Mouse (Mus musculus) ovary, postnatal 14 days (tissue): ENCODE measurements around the gene Nos1ap.

Experiments
- DNase-seq: peaks from one replicate; pipeline ENCODE4 v3.0.0; 2022; ENCODE audit warnings: low spot score

Nos1ap gene

DNA sequence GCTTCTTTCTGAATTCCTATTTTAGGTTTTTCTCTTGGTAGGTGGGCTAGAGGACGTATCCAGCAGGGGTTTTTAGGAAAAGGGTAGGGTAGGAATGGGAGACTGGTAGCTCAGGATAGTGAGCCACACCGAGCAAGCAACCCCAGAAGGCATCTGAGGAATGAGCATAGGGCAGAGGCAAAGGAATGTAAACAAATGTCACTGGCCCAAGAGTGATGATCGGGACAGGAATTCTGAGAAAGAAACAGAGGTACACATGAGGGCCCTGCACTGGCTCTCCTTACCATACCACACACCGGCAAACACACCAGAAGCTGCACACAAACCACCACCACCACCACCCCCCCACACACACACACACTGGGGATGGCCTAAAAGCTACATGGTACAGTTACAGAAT lies 132.0 kb downstream of the Nos1ap start:
- DNase-seq: no peak

DNA sequence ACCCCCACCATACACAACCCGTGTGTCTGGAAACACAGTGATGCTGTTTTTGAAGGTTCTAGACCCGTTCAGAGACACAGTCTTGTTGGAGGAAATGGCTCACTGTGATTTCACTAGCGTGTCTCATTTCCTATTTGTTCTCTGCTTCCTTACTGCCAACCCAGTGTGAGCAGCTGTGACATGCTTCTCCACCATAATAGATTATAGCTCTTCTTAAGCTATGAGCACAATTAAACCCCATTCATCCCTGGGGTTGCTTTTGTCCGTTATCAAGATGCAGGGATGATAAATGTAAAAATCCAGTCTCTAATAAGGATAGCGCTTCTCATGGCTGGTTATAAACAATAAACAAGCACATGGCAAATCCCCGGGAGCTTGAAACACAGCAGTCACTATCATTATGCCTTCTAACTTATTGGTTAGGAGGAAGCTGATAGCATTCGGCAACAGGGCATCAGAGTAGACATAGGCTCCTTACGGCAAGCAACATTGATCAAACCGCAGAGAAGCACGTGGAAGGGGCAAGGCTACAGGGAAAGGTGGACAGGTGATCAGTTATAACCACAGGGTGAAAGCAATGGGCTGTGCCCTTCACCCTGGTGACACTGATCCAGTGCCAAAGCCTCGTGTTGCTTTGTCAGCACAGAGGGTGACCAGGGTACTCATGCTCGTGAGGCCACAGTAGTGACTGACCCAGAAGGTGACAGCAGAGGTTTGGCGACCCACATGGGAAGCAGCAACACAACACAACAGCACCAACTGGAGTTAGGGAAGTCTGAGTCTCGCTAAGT lies 133.6 kb downstream of the Nos1ap start:
- DNase-seq: no peak

DNA sequence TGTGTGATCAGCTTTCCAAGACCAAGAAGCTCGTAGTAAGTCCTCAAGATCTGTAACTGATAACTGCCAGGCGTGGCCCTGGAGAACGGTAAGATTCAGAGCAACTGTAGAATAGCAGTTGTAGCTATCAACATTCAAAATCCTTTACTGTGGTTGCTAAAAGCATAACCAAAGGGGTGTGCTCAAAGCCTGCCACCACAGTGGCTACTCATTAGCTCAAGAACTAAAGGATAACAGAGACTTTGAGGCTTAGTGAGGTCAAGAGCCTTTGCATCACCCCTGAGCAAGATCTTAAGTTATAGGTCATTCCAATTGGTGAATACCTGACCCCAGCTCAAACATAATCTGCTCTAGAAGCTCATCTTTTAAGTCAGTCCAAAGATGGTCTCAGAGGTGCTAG lies 134.3 kb downstream of the Nos1ap start:
- DNase-seq: no peak

DNA sequence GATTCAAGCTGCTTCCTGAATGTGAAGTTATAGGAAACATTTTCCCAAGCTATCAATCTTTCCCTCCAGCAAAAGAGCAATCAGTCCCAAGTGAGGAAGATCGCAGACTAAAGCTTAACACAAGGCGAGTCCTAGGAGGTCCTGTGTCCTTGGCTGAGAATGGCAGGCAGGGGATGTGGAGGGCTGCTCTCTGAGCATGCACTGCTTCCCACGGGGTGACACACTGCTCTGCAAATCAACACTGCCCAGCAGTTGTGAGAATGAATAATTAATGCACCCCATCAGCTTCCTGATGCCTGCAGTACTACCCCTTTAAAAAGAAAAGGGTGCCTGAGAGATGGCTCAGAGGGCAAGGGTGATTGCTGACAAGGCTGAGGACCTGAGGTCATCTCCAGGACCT lies 136.2 kb downstream of the Nos1ap start:
- no peak for DNase-seq

DNA sequence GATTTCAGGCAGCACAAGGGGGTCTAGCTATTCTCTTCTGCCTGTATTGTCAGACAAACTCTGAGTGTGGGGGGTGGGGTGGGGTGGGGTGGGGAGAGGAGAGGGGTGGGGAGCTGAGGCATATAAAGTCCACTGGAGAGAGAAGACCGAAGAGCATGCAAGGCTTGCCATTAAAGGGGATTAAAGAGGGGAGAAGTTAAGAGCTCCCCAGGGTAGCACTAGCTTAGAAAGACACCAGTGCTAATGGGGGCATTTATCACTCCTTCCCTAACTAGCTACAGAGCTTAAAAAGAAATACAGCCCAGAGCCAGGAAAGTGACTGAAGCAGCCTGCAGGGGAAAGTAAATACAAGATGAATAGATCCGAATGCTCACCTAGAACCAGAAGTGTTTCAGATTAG lies 141.4 kb downstream of the Nos1ap start:
- DNase-seq: no peak

DNA sequence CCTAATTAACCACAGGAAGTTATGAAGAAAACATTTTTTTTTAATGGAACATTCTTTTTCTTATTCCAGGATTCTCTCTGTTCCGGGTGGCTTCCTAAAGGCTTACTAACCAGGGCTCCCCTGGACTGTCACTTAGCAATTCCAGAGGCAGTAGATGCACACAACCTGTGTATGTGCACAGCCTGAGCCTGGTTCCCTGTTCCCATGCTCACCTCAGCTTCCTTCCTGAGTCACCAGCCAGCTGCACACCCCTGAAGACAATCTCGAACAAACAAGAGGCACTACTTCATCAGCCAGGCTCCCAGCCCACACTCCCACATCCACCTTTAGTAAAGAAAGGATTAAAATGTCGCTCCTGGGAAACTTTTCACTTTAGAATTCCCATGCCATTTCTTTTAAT lies 144.2 kb downstream of the Nos1ap start:
- DNase-seq: no peak

DNA sequence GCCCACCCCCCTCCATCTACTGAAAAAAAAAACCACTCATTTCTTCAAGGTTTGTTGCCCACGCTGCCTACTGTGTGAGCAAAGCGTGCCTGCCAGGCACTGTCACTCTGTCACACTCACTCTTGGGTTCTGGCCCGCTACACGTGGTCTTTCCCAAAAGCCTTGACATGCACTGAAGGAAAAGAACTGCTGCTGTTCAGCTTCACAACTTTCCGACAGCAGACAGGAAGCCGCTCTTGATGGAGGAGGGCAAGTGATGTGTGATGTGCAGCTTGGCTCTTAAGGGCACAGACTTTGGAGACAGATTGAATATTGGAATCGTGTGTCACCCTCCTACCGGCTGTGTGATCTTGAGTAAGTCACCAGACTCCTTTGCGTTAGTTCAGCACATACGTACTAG lies 149.3 kb downstream of the Nos1ap start:
- no peak for DNase-seq

DNA sequence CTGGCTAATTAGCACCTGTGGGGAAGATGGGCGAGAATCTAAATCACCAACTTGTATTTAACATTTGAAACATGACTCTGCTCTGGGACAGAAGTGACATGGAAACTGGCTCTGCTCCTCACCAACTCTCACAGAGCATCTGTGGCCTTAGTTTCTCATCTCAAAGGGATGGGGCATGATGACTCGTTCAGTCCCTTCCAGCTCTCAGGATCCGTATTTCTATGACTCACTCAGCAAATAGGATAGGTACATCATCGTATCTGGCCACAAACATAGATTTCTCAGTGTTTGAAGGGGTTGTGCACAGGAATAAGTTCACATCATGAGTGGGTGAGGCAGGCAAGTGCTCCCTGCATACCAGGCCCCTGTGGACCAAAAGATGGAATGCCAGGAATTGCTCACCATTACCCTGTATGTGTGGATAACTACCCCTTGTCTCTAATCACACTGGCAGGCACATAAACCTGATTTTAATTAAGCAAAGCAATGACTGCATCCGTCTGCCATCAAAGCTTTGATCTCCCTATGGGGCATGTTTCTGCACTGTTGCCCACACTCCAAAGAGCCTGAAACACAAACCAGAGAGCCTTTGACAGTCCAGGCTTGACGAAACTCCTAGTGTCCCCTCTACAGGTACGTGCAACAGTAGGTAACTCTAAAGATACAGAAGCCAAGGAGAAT lies 151.1 kb downstream of the Nos1ap start:
- no peak for DNase-seq

DNA sequence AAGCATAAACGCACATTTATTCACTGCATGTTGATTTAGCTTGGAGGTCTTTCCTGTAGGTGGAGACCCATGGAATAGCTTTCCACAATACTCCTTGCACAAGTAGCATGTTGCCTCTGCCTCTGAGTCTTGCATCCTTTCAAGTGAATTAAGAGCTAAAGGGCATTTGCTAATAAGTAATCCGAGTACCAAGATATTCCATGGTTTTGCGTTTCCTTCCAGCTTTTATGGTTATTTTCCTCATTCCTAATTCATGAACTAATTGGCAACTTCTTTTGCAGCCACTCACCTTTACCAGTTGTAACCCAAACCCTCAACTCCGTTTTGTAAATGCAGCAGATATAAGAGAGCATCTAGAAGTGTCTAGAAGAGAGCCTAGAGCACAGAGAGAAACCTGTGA lies 155.5 kb downstream of the Nos1ap start:
- DNase-seq: no peak

DNA sequence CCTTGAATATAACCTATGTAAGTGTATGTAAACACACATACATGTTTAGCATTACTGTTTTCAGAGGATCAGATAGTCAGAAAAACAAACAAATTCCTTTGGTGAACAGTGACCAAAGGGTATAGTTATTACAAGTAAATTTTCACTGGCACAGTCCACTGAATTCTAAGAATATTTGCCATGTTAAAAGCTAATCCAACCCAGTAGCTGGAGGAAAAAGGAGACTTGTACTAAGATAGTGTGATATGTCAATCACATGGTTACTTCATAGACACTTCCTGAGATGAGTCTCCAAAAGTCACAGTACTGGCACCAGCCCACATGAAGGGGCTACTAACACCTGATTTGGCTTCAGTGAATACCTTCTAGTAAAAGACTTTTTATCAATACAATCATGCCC lies 156.0 kb downstream of the Nos1ap start:
- DNase-seq: no peak

DNA sequence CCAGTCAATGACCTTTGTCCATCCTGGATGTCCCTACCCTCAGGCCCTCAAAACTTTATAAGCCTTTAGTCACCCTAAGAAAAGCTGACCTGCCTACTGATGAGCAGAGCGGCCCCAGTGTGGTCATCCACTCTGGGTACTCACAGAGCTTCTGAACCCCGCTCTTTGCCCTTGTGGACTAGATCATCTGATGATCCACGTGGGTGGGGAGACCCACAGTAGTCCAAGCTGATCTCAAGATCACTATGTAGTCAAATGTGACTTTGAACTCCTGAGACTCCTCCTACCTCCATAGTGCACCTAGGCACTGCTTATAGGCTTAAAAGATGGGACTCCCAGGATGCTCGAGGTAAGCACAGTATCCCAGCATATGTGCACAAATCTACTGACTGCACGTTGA lies 157.4 kb downstream of the Nos1ap start:
- no peak for DNase-seq

DNA sequence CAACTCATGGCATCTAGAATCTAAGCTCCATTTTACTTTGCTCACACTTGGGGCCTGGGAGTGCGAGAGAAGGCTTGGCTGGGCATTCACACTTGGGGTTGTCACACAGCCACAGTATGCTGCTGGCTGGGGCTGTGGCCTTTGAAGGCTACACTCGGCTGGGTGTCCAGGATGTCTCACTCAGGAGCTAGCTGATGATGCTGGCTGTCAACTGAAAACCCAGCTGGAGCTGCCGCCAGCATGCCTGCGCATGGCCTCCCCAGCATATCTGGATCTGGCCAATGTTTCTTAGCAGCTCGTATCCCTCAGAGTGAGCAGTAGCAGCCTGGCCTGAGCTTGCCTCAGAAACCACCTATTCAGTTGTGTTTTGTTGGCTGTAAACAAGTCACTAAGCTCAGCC lies 158.3 kb downstream of the Nos1ap start:
- no peak for DNase-seq

DNA sequence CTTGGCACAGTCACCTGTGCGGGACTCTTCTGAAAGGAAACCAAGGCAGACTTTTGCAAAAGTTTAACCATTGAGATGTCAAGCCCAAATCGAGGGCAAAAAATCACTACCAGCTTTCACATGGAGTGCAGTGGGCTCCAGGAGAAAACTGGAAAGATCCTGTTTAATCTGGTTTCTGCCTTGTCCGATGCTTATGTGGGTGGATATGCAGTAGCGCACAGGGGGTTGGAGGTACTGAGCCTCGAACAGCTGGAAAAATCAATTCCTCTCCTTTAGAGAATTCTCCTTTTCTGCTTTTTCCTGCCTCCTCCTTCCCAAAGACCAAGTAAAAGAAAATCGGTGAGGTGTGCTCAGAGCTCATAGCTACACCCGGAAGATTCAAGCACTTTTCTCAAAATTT lies 159.0 kb downstream of the Nos1ap start:
- no peak for DNase-seq

DNA sequence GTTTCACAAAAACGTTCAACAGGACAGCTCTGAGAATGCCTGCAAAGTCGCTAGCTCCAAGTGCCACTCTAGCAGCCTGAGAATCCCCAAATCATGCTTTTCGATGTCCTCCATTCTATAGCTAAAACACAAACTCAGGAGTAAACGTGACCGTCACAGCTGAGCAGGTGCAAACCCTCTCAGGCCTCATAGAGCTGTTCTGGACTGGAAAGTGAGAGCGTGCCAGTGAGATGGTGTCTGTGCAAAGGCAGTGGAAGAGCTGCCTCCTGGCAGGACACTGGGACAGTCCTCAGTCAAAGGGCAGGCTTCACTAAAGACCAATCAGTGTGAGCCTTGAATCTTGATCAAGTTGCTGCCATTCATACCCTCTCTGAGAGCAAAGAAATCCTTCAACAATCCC lies 160.0 kb downstream of the Nos1ap start:
- no peak for DNase-seq

DNA sequence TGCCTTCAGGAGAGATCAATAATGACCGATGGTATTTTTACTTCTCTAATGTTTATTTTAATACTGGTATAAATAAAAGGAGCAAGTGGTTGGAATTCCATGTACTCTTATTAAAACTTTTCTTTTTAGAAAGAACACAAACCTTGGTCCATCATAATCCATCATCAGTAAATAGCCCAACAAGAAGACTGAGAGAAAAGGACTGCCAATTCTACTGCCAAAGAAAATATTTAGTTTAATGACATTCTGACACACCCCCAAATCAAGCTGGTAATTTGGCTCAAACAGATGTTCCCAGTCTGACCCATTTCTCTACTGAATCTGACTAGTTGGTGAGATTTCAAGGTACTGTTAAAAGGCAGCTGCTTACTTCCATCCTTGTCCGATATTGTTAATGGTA lies 161.5 kb downstream of the Nos1ap start:
- DNase-seq: no peak

DNA sequence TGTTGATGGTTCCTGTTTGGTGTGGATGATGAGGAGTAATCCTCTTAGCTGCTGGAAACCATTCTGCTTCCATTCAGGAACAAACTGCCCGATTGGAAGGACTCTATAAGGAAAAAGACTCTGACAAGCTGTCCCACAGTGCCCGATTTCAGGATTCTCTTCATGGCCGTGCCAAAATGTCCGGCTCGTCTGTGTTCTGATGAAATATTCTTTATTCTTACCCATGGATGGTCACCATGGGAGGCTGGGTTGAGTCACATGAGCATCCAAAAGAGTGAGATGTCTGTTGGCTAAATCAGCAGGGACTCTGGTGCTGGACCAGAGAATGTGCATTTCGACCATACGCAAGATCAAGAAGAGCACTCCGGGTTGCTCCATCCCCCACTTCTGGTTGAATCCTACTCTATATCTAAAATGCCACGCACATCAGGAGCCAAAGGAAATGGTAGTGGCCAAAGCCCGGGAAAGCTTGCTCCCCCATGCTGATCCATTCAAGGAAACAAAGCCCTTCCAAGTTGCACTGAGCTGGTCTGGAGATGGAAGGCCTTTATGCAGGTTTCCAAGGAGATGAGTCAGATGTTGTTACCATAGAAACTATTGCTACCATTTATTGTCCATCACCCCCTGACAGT lies 165.3 kb downstream of the Nos1ap start:
- DNase-seq: no peak

DNA sequence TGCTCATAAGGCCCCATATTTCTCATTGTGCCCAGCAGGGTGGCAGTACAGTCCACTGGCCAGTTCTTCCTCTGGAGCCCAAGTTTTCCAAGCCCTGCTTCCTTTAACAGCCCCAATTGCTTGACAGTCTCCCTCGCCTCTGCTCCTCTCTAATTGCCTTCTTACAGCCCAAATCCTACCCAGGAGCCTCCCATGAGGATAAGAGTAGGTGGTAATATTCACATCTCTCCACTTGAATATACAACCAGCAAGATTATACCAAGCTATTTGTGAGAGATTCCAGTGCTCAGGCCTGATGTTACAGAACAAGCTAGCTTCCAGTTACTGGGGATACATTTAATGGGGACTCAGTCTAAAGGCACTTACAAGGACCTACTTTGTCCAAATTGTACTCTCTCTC lies 166.6 kb downstream of the Nos1ap start:
- DNase-seq: no peak

DNA sequence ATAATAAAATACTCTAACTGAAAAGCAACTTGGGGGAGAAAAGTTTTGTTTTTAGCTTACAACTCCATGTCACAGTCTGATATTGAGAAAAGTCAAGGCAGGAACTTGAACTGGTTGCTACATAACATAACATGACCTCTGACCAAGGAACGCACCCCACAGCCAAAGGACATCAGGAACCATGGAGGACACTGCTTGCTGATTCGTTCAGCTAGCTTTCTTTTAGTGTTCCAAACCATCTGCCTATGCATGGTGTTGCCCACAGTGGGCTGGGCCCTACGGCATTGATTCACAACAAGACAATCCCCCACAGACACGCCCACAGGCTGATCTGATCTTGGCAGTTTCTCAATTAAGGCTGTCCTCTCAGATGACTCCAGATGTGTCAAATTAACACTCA lies 167.5 kb downstream of the Nos1ap start:
- DNase-seq: no peak

DNA sequence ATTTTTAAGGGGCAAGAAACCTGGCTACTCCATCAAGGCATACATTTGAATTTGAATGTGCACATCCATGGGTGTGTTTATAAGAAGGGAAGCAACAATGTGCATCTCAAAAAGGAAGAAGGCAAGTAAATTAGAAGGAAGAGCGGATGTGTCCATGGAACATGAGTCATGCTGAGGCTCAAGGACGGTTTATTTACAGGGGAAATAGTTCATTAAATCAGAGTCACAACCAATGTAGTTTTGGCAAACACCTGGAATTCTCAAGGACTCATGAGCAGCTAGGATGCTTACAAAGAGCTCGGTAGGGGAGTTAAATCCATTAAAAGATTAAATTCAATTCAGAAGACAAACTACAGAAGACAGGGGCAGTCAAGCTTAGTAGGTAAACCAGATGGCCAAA lies 169.7 kb downstream of the Nos1ap start:
- no peak for DNase-seq

DNA sequence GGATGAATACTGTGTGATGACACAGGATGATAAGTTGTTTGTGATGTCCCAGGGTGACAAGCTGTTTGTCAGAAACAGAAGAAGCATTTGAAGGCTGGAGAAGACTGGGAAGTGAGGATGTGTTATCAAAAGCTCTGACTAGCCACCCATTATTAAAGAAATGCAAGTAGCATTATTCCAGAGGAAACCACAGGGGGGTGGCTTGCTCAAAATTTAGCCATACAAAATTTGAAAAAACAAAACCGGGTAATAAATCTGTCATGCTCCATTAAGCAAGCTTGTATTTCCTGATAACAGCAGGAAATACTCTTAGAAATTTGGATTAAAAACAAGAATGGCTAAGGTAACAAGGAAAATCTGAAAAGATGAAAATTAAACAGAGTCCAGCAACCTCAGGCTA lies 171.5 kb downstream of the Nos1ap start:
- no peak for DNase-seq

DNA sequence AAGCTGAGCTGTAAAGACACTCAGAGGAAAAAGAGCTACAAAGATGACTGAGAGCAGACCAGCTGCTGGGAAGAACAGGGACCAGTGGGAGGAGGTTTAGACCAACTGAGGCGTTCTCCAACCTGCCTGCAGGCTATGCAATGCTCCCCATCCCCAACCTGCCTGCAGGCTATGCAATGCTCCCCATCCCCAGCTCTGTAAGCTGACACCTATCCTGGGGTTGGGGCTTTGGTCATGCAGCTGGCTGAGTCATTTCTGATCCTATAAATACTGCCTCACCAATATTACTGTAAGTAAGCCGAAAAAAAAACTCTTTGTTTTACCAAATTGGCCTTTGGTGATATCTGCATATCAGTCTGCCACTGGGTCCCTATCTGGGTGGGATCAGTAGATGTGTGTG lies 172.7 kb downstream of the Nos1ap start:
- DNase-seq: no peak

DNA sequence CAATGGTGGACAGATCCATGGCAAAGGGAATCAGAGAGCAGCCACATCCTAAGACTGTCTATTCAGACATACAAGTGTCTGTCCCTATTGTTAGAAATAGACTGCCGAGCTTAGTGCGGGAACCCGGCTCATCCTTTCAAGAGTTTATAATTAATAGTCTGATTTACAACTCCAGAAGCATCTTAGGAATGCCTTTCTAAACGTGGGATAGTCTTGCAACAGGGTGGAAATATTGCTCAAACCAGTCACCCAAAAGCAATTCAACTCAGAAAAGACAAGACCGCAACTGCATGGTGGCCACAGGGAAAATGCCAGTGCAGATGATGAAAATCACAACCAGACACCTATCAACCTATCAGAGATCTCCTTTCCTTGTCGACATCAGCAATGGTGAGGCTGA lies 173.5 kb downstream of the Nos1ap start:
- no peak for DNase-seq

DNA sequence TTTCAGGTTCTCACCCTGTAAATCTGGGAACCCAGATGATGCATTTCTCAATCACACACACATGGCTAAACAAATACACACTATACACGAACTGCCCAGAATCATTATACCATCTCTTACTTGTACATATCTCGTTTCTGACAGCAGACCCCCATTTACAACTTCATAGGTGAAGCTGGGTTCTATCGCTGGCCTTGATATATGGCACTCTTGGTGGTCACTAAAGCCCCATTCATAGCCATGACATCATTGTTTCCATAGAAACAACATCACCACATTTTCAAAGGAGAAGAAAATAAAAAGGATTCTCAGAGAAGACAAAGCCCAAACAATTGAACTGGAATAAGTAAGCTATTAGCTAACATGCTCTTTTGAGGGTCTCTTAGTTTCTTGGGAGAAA lies 174.3 kb downstream of the Nos1ap start:
- DNase-seq: no peak
